Mouse (Mus musculus) limb, embryonic 11.5 days (tissue): ENCODE data around the gene Tmcc3. TPM values are rescaled to one million over a fixed set of nuclear protein-coding genes. Genes with fewer than 3 reads are reported as not detected.

Experiments used
- ATAC-seq: fragments of 200-750 bp; cut with Nextera tagmentation; 2 replicates; pipeline ENCODE4 v1.8.0; 2017; ENCODE audit warnings: low read depth; ENCODE audit not compliant: insufficient number of reproducible peaks, low FRiP score, low TSS enrichment
- DNase-seq: peaks from one replicate; pipeline ENCODE4 v3.0.0-alpha.2; 2015; ENCODE audit warnings: low spot score
- H3K27ac ChIP-seq: fragments of 300-500 bp; sonication (generic); replicated peaks from 2 replicates; pipeline ENCODE4 v1.5.1; 2014; ENCODE audit warnings: low read depth, mild to moderate bottlenecking, low read length
- H3K27me3 ChIP-seq: fragments of 300-500 bp; sonication (generic); 2 replicates; pipeline ENCODE4 v1.6.1; 2014; ENCODE audit warnings: mild to moderate bottlenecking, low read length, mixed read lengths; ENCODE audit not compliant: control insufficient read depth, insufficient read depth
- H3K36me3 ChIP-seq: fragments of 300-500 bp; sonication (generic); 2 replicates; pipeline ENCODE4 v1.6.1; 2014; ENCODE audit warnings: mild to moderate bottlenecking, low read length, moderate library complexity, mixed read lengths; ENCODE audit not compliant: control insufficient read depth, insufficient read depth
- H3K4me1 ChIP-seq: fragments of 300-500 bp; sonication (generic); 2 replicates; pipeline ENCODE4 v1.6.1; 2014; ENCODE audit warnings: low read length, mixed read lengths; ENCODE audit not compliant: control insufficient read depth, insufficient read depth
- H3K4me2 ChIP-seq: fragments of 300-500 bp; sonication (generic); 2 replicates; pipeline ENCODE4 v1.6.1; 2014; ENCODE audit warnings: low read depth, mild to moderate bottlenecking, moderate library complexity; ENCODE audit not compliant: severe bottlenecking
- H3K4me3 ChIP-seq: fragments of 300-500 bp; sonication (generic); 2 replicates; pipeline ENCODE4 v1.5.1; 2014; ENCODE audit warnings: low read depth, low read length
- H3K9ac ChIP-seq: fragments of 300-500 bp; sonication (generic); 2 replicates; pipeline ENCODE4 v1.6.1; 2014; ENCODE audit warnings: mild to moderate bottlenecking, low read length
- H3K9me3 ChIP-seq: fragments of 300-500 bp; sonication (generic); 2 replicates; pipeline ENCODE4 v1.6.1; 2016; ENCODE audit warnings: low read length; ENCODE audit not compliant: control insufficient read depth
- WGBS: fragments of 180-500 bp; shearing (Covaris S2); extraction: QIAGEN DNeasy Blood & Tissue Kit; methylation state at CpG from one replicate; pipeline ENCODE4 v1.1.7; 2014; 5-methylcytosine and 5-hydroxymethylcytosine counted together
- polyA plus RNA-seq: library from polyadenylated mRNA; unstranded; fragments of >200 nt; fragmentation: Nextera tagmentation; extraction: Ambion mirVana; gene quantifications from 2 replicates; pipeline ENCODE4 v1.2.1, GENCODE M21; 2014

The Tmcc3 gene
- polyA plus RNA-seq, 1 experiment from 2014 or later: 5.3 TPM

- Histone ChIP-seq H3K4me3 (no peak overlapping the region), H3K36me3 (no peaks in the 10 kb centered on the region), H3K27ac (no peak overlapping the region), H3K9ac (no peak overlapping the region), H3K4me1 (no peaks in the 10 kb centered on the region), H3K9me3 (no peaks in the 10 kb centered on the region), H3K4me2 (no peak overlapping the region), H3K27me3 (no peaks in the 10 kb centered on the region)
- DNase-seq: no peak
- no peak for ATAC-seq
- WGBS: 77% methylated on average over 5 of the region's 5 CpGs
Observed at GRCm38 (mm10) chr10:94350207-94350606, 38.5 kb downstream of the Tmcc3 start.

- no peak for ATAC-seq
- 64% methylated on average over 11 of the region's 11 CpGs for WGBS
- Histone ChIP-seq H3K4me3 (no peak overlapping the region), H3K9me3 (no peaks in the 10 kb centered on the region), H3K4me2 (no peak overlapping the region), H3K9ac (no peak overlapping the region), H3K27ac (no peak overlapping the region), H3K4me1 (no peaks in the 10 kb centered on the region), H3K36me3 (no peaks in the 10 kb centered on the region), H3K27me3 (no peaks in the 10 kb centered on the region)
- no peak for DNase-seq
Observed at GRCm38 (mm10) chr10:94350896-94351661, 39.3 kb downstream of the Tmcc3 start.

- 92% methylated on average over 7 of the region's 7 CpGs for WGBS
- ATAC-seq (no peak), DNase-seq (no peak)
Observed at GRCm38 (mm10) chr10:94352172-94352876, 40.6 kb downstream of the Tmcc3 start.

DNA sequence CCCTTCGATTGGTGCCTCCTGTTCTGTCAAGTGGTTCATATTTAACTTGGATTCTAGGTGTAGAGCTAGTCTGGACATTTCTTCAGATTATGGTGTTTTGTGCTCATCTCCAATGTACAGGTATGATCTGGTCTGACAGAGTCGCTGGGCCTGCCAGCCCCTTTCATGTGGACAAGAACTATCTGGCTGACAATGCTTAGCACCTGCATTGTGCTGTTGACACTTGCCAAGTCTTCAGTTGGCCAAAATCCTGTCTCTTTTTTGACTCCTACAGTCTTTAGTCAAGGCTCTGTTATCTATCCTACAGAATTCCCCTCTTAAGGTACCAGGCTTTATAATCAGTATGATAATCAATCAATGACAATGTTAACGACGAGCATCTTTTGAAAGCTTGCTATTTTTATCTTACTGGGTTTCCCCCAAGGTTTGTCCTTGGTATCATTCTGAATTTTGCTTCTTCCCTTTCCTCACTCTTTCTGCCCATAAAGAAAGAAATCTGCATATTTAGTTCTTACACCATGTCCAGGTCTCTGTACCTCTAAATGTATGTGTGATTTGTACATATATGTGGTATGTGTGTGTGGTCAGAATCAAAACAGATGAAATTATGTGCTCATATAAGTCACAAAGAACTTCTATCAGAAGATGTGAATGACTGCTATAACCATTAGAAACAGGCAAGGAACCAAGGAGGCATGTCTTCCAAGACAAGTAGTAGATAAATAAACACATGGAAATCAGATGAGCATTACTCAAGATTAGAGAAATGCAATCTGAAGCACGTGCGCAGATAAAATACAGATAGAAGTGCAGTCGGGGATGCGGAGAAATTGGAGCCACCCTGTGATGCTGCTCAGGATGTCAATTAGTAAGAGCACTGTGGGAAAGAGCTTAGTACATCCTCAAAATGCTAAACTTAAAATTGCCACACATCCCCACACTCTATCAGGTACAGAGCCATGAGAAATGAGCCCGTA, 41.4 kb downstream of the Tmcc3 start:
- DNase-seq: no peak
- Histone ChIP-seq H3K27ac (no peak overlapping the region), H3K4me3 (no peak overlapping the region), H3K4me2 (no peak overlapping the region), H3K9ac (no peak overlapping the region), H3K9me3 (no peaks in the 10 kb centered on the region), H3K27me3 (no peaks in the 10 kb centered on the region), H3K36me3 (no peaks in the 10 kb centered on the region), H3K4me1 (no peaks in the 10 kb centered on the region)
- WGBS: 86% methylated on average over 9 of the region's 9 CpGs
- ATAC-seq: no peak

More at GRCm38 (mm10) chr10:94352172-94352876, 40.6 kb downstream of the Tmcc3 start:
- H3K9me3 ChIP-seq: no peaks in the 10 kb centered on the region
- H3K4me3 ChIP-seq: no peak overlapping the region
- H3K9ac ChIP-seq: no peak overlapping the region
- no peak overlapping the region for H3K27ac ChIP-seq
- H3K4me1 ChIP-seq: no peaks in the 10 kb centered on the region
- no peaks in the 10 kb centered on the region for H3K36me3 ChIP-seq
- no peak overlapping the region for H3K4me2 ChIP-seq
- no peaks in the 10 kb centered on the region for H3K27me3 ChIP-seq

DNA sequence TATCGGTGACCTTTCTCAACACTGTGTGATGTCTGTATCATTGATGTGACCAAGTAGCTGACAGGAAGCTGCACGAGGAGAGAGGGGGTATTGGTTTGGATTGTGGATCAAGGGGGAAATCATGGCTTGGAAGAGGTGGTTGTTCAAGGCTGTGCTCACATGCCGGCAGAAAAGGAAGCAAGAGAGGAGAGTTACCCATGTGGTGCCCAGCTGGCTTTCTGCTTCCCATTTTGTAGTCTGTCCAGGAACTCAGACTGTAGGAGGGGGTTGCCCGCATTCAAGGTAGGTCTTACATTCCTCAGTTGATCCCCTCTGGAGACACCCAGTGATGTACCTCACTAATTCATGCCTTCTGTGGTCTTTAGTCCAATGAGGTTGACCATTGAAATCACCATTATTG, 42.3 kb downstream of the Tmcc3 start:
- WGBS: 60% methylated on average over 4 of the region's 4 CpGs
- no peak overlapping the region for H3K4me2 ChIP-seq
- no peaks in the 10 kb centered on the region for H3K36me3 ChIP-seq
- H3K27me3 ChIP-seq: no peaks in the 10 kb centered on the region
- DNase-seq (no peak), ATAC-seq (no peak)
- H3K27ac ChIP-seq: no peak overlapping the region
- no peaks in the 10 kb centered on the region for H3K4me1 ChIP-seq
- no peak overlapping the region for H3K4me3 ChIP-seq
- H3K9ac ChIP-seq: no peak overlapping the region
- no peaks in the 10 kb centered on the region for H3K9me3 ChIP-seq

GRCm38 (mm10) chr10:94354427-94354826, 42.7 kb downstream of the Tmcc3 start:
- WGBS: 78% methylated on average over 3 of the region's 3 CpGs
- no peak overlapping the region for H3K9ac ChIP-seq
- H3K27ac ChIP-seq: no peak overlapping the region
- no peak overlapping the region for H3K4me3 ChIP-seq
- ATAC-seq (no peak), DNase-seq (no peak)
- no peaks in the 10 kb centered on the region for H3K36me3 ChIP-seq
- H3K4me1 ChIP-seq: no peaks in the 10 kb centered on the region
- no peak overlapping the region for H3K4me2 ChIP-seq
- H3K27me3 ChIP-seq: no peaks in the 10 kb centered on the region
- no peaks in the 10 kb centered on the region for H3K9me3 ChIP-seq

GRCm38 (mm10) chr10:94356504-94357169, 44.9 kb downstream of the Tmcc3 start:
- H3K4me1 ChIP-seq: no peaks in the 10 kb centered on the region
- no peak for ATAC-seq
- WGBS: 94% methylated on average over 13 of the region's 13 CpGs

DNA sequence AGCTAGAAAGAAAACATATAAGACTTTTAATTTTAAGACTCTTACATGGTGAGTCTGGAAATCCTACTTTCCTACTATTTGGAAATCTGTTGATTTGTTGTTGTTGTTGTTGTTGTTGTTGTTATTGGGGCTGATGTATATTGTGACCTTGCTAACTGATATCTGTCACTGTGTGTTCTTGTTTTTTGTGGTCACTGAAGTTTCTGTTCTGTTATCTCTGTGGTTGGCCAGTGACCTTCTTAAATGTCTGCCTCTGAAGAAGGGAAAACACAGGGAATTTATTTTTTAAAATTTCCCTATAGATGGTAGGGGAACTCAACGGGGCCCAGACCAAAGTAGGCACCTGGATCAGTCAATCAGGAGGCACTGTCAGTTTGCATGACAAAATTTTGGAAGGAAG, 48.9 kb downstream of the Tmcc3 start:
- peaks cover 3% of the 10 kb centered on the region; the same call in 1 of the 2 replicates for H3K9me3 ChIP-seq
- no peak overlapping the region for H3K9ac ChIP-seq
- no peaks in the 10 kb centered on the region for H3K36me3 ChIP-seq
- ATAC-seq: no peak
- H3K4me2 ChIP-seq: no peak overlapping the region
- no peaks in the 10 kb centered on the region for H3K27me3 ChIP-seq
- no peaks in the 10 kb centered on the region for H3K4me1 ChIP-seq
- 77% methylated on average over 1 of the region's 1 CpGs for WGBS
- no peak for DNase-seq
- H3K27ac ChIP-seq: no peak overlapping the region
- no peak overlapping the region for H3K4me3 ChIP-seq

More at GRCm38 (mm10) chr10:94356504-94357169, 44.9 kb downstream of the Tmcc3 start:
- DNase-seq: no peak
- Histone ChIP-seq H3K27me3 (no peaks in the 10 kb centered on the region), H3K36me3 (no peaks in the 10 kb centered on the region), H3K9me3 (no peaks in the 10 kb centered on the region), H3K4me2 (no peak overlapping the region), H3K4me3 (no peak overlapping the region), H3K9ac (no peak overlapping the region), H3K27ac (no peak overlapping the region)
